In genomic region chr1:133073327-133073856, GRCm38 (mm10) we compare ENCODE assay signal across 9 mouse cellular contexts. TPM values are rescaled to one million over a fixed set of nuclear protein-coding genes. Genes with fewer than 3 reads are reported as not detected.
DNase-seq lines count a peak whose midpoint lies in the region; ATAC-seq and TF ChIP-seq lines count a peak whose summit lies in the region.
"Had no signal": no experiment of that assay in that cellular context is flagged by ENCODE, and none has a peak within 500 bp of the region (broad histone marks: within the 10 kb centered on the region; RNA-seq: fewer than 3 reads in every experiment).

No protein-coding gene starts in this region.

- whole genome bisulfite sequencing in lung, embryonic 15.5 days = 40% methylated on average over 9 of the region's 9 CpGs
- 36% methylated on average over 9 of the region's 9 CpGs for WGBS in lung, adult 2 months
- WGBS in liver, embryonic 12.5 days (ENCODE audit: insufficient replicate concordance) = 7% methylated on average over 9 of the region's 9 CpGs

- H3K4me1 ChIP-seq in lung, embryonic 15.5 days = peaks cover 84% of the 10 kb centered on the region
- peaks cover 33% of the 10 kb centered on the region for H3K4me1 ChIP-seq in lung, adult 2 months (ENCODE audit: control insufficient read depth, insufficient read depth, low read length)
- peaks cover 73% of the 10 kb centered on the region for H3K4me1 ChIP-seq in liver, embryonic 12.5 days

- DNase-seq in lung, adult 2 months = no peak
- DNase-seq in heart, postnatal 14 days = peak; percentile 48 to 53
- peak; percentile 32 to 50 for DNase-seq in thymus, adult 18-20 months
- no peak for DNase-seq in embryo, embryonic 11 days
- DNase-seq in left cerebral cortex, postnatal 25 days (ENCODE audit: low spot score in 2 of 2) = no peak

- TF ChIP-seq POLR2A in lung, adult 2 months (IDR thresholded peaks at IDR 0.05; ENCODE audit: borderline replicate concordance, extremely low read depth, low read depth, low read length) = no peak

- peak overlapping the region; percentile 12 for H3K4me2 ChIP-seq in lung, embryonic 15.5 days
- H3K4me2 ChIP-seq in liver, embryonic 12.5 days = 0 out of 2 replicates have a peak overlapping the region, but pooled peaks have one; percentile 4
- H3K4me2 ChIP-seq: limb, embryonic 13.5 days had no signal

- no peak for TF ChIP-seq CTCF in lung, adult 2 months (IDR thresholded peaks at IDR 0.05; ENCODE audit: insufficient read depth, low read length)

- no peak overlapping the region for H3K9ac ChIP-seq in lung, embryonic 15.5 days
- no peak overlapping the region for H3K9ac ChIP-seq in liver, embryonic 12.5 days
- H3K9ac ChIP-seq: limb, embryonic 13.5 days had no signal

- no peaks in the 10 kb centered on the region for H3K36me3 ChIP-seq in lung, embryonic 15.5 days
- H3K36me3 ChIP-seq in liver, embryonic 12.5 days = no peaks in the 10 kb centered on the region

- peak overlapping the region; percentile 87 for H3K27ac ChIP-seq in lung, embryonic 15.5 days
- H3K27ac ChIP-seq in liver, embryonic 12.5 days = 0 out of 2 replicates have a peak overlapping the region, but pooled peaks have one; percentile 8
- H3K27ac ChIP-seq: limb, embryonic 13.5 days had no signal

- no peak overlapping the region for H3K4me3 ChIP-seq in lung, embryonic 15.5 days
- H3K4me3 ChIP-seq in lung, adult 2 months (replicated peaks; ENCODE audit: extremely low read depth, low read depth, low read length) = no peak overlapping the region
- no peak overlapping the region for H3K4me3 ChIP-seq in liver, embryonic 12.5 days
- H3K4me3 ChIP-seq: limb, embryonic 13.5 days had no signal

- intact Hi-C loops in heart, postnatal 14 days (cut with DNase I) = loop anchor here (1.0 kb wide), 1 partner anchor 12 kb away; no protein-coding TSS in a partner anchor
- intact Hi-C loops in left cerebral cortex, postnatal 25 days (cut with DNase I) = no loop called here

- no peaks in the 10 kb centered on the region for H3K9me3 ChIP-seq in lung, embryonic 15.5 days
- H3K9me3 ChIP-seq in liver, embryonic 12.5 days (replicated peaks) = no peaks in the 10 kb centered on the region
- H3K9me3 ChIP-seq: limb, embryonic 13.5 days had no signal

- H3K27me3 ChIP-seq in lung, embryonic 15.5 days = peaks cover 3% of the 10 kb centered on the region; the same call in 1 of the 2 replicates
- peaks cover 29% of the 10 kb centered on the region for H3K27me3 ChIP-seq in liver, embryonic 12.5 days (replicated peaks)
- H3K27me3 ChIP-seq: limb, embryonic 13.5 days had no signal

- no peak for ATAC-seq in lung, embryonic 15.5 days (ENCODE audit: borderline replicate concordance, extremely low read depth, low FRiP score, low TSS enrichment)
- peak; percentile 53 for ATAC-seq in liver, embryonic 12.5 days
- ATAC-seq in activated CD4-positive, CD25-positive, alpha-beta regulatory T cell, adult 4 months = no peak

RNA-seq across cellular contexts. Expression of gene Pik3c2b, which starts 27.9 kb away (rescaled TPM):
- polyA plus RNA-seq in lung, embryonic 15.5 days (2015; fragmentation: Nextera tagmentation; extraction: Ambion mirVana) = 6.0 and 6.1 TPM in 2 replicates
- 10.1 and 11.9 TPM in 2 replicates for polyA plus RNA-seq in lung, adult 2 months (2012; rRNA removed)
- total RNA-seq in heart, postnatal 14 days (2021) = 10 to 100 TPM; 22.7 to 24.3 TPM
- 1.8 and 1.9 TPM in 2 replicates for polyA plus RNA-seq in liver, embryonic 12.5 days (2016; fragmentation: Nextera tagmentation; extraction: Ambion mirVana)
- 10 to 100 TPM; 12.8 to 18.2 TPM for total RNA-seq in left cerebral cortex, postnatal 25 days (2021)
- polyA plus RNA-seq in activated CD4-positive, CD25-positive, alpha-beta regulatory T cell, adult 4 months (2017; shearing (Covaris generic)) = under 1 TPM; 0.66 to 0.68 TPM

RNA-seq across cellular contexts. Expression of gene Mdm4, which starts 43.0 kb away (rescaled TPM):
- polyA plus RNA-seq in lung, embryonic 15.5 days (2015; fragmentation: Nextera tagmentation; extraction: Ambion mirVana) = 33.3 and 36.7 TPM in 2 replicates
- polyA plus RNA-seq in lung, adult 2 months (2012; rRNA removed) = 28.8 and 45.9 TPM in 2 replicates
- 10 to 100 TPM; 42.8 to 52.4 TPM for total RNA-seq in heart, postnatal 14 days (2021)
- polyA plus RNA-seq in liver, embryonic 12.5 days (2016; fragmentation: Nextera tagmentation; extraction: Ambion mirVana) = 24.9 and 26.2 TPM in 2 replicates
- 10 to 100 TPM; 73.9 to 92.0 TPM for total RNA-seq in left cerebral cortex, postnatal 25 days (2021)
- polyA plus RNA-seq in activated CD4-positive, CD25-positive, alpha-beta regulatory T cell, adult 4 months (2017; shearing (Covaris generic)) = 100 to 1,000 TPM in 1 of 2 experiments, 10 to 100 TPM in 1; 84.8 to 102 TPM

RNA-seq across cellular contexts. Expression of gene Ppp1r15b, which starts 57.6 kb away (rescaled TPM):
- 38.0 and 39.2 TPM in 2 replicates for polyA plus RNA-seq in lung, embryonic 15.5 days (2015; fragmentation: Nextera tagmentation; extraction: Ambion mirVana)
- 24.2 and 26.5 TPM in 2 replicates for polyA plus RNA-seq in lung, adult 2 months (2012; rRNA removed)
- total RNA-seq in heart, postnatal 14 days (2021) = 10 to 100 TPM; 32.2 to 34.6 TPM
- polyA plus RNA-seq in liver, embryonic 12.5 days (2016; fragmentation: Nextera tagmentation; extraction: Ambion mirVana) = 60.8 and 63.8 TPM in 2 replicates
- 10 to 100 TPM; 43.4 to 45.7 TPM for total RNA-seq in left cerebral cortex, postnatal 25 days (2021)
- 10 to 100 TPM; 21.7 to 22.4 TPM for polyA plus RNA-seq in activated CD4-positive, CD25-positive, alpha-beta regulatory T cell, adult 4 months (2017; shearing (Covaris generic))

Comparison
In these comparisons a context has a peak if more than half of its experiments do, and no peak if none do; other contexts are left out.
1. DNase-seq: peak in heart, postnatal 14 days (2 of 2) and thymus, adult 18-20 months (2 of 2); none in lung, adult 2 months (single experiment), embryo, embryonic 11 days (single experiment) and left cerebral cortex, postnatal 25 days (0 of 2).